Mouse (Mus musculus) erythroblast, embryonic 14.5 days (primary cell): ENCODE data around the gene Fam178b. TPM values are rescaled to one million over a fixed set of nuclear protein-coding genes. Genes with fewer than 3 reads are reported as not detected.
"Not testable (repeated sequence)": the region's sequence is repeated elsewhere in the genome, so short reads cannot be mapped to it uniquely, and the experiment has no call there.

Experiments
- H3K27me3 ChIP-seq: 2 replicates; pipeline ENCODE4 v1.6.1; 2012; ENCODE audit warnings: inconsistent platforms; ENCODE audit not compliant: control insufficient read depth
- H3K36me3 ChIP-seq: 2 replicates; pipeline ENCODE4 v1.6.1; 2012; ENCODE audit warnings: mild to moderate bottlenecking, inconsistent platforms; ENCODE audit not compliant: control insufficient read depth
- H3K4me1 ChIP-seq: 2 replicates; pipeline ENCODE4 v1.6.1; 2012; ENCODE audit warnings: inconsistent platforms; ENCODE audit not compliant: control insufficient read depth
- H3K4me3 ChIP-seq: replicated peaks from 2 replicates; pipeline ENCODE3; 2012; ENCODE audit warnings: moderate library complexity, mild to moderate bottlenecking, inconsistent platforms
- H3K9me3 ChIP-seq: 2 replicates; pipeline ENCODE4 v1.6.1; 2012; ENCODE audit warnings: low read length, inconsistent platforms, mixed read lengths; ENCODE audit not compliant: control insufficient read depth
- GATA1 ChIP-seq: IDR thresholded peaks from 2 replicates; pipeline ENCODE4 v1.6.1; 2012; ENCODE audit warnings: low read length, inconsistent platforms, mixed read lengths
- TAL1 ChIP-seq: IDR thresholded peaks from 3 replicates; pipeline ENCODE4 v1.6.1; 2012; ENCODE audit warnings: low read length, inconsistent platforms, mixed read lengths
- polyA plus RNA-seq: library from polyadenylated mRNA; stranded (reverse); fragments of >175 nt; gene quantifications from 2 replicates; pipeline ENCODE4 v1.2.3, GENCODE M21; 2012

Gene Fam178b
- polyA plus RNA-seq, 1 experiment: 0.04 TPM

DNA sequence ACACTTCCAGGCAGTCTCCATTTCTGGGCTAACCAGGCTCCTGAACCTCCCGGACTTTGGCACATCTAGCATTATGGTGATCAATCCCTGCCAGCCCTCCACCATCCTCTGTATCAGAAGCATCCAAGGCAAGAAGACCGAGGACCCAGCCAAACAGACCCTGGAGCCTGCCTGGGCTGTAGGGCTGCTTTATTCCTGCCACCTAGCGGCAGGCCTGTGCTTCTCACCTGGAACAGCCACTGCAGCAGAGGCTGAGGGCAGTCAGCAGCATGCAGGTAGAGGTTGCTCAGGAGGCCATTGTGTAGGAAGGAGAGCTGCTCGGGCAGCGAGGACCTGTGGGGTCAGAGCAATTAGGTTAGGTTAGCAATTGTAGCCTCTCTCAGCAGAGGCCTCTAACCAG is 48.0 kb downstream of the Fam178b start:
- Histone ChIP-seq H3K36me3 (no peaks in the 10 kb centered on the region), H3K4me3 (no peak overlapping the region), H3K4me1 (no peaks in the 10 kb centered on the region), H3K27me3 (no peaks in the 10 kb centered on the region), H3K9me3 (no peaks in the 10 kb centered on the region)
- no peak for TF ChIP-seq GATA1
- no peak for TF ChIP-seq TAL1

GRCm38 (mm10) chr1:36633920-36634319 is 49.1 kb downstream of the Fam178b start:
- H3K4me3 ChIP-seq: no peak overlapping the region
- no peaks in the 10 kb centered on the region for H3K9me3 ChIP-seq
- H3K36me3 ChIP-seq: no peaks in the 10 kb centered on the region
- no peaks in the 10 kb centered on the region for H3K27me3 ChIP-seq
- no peaks in the 10 kb centered on the region for H3K4me1 ChIP-seq
- TF ChIP-seq GATA1 (no peak), TAL1 (no peak)

GRCm38 (mm10) chr1:36632846-36633245 is 50.1 kb downstream of the Fam178b start:
- Histone ChIP-seq H3K4me3 (no peak overlapping the region), H3K27me3 (no peaks in the 10 kb centered on the region), H3K4me1 (no peaks in the 10 kb centered on the region), H3K36me3 (no peaks in the 10 kb centered on the region), H3K9me3 (no peaks in the 10 kb centered on the region)
- TF ChIP-seq TAL1: no peak
- no peak for TF ChIP-seq GATA1

- H3K4me3 ChIP-seq: no peak overlapping the region
- H3K4me1 ChIP-seq: no peaks in the 10 kb centered on the region
- no peaks in the 10 kb centered on the region for H3K9me3 ChIP-seq
- no peak for TF ChIP-seq TAL1
- TF ChIP-seq GATA1: no peak
- H3K27me3 ChIP-seq: no peaks in the 10 kb centered on the region
- H3K36me3 ChIP-seq: no peaks in the 10 kb centered on the region
These were observed 50.9 kb downstream of the Fam178b start for GRCm38 (mm10) chr1:36632090-36632489.

GRCm38 (mm10) chr1:36631391-36631790 is 51.6 kb downstream of the Fam178b start:
- no peak for TF ChIP-seq TAL1
- no peak for TF ChIP-seq GATA1
- Histone ChIP-seq H3K4me1 (no peaks in the 10 kb centered on the region), H3K9me3 (no peaks in the 10 kb centered on the region), H3K27me3 (no peaks in the 10 kb centered on the region), H3K36me3 (no peaks in the 10 kb centered on the region), H3K4me3 (no peak overlapping the region)

DNA sequence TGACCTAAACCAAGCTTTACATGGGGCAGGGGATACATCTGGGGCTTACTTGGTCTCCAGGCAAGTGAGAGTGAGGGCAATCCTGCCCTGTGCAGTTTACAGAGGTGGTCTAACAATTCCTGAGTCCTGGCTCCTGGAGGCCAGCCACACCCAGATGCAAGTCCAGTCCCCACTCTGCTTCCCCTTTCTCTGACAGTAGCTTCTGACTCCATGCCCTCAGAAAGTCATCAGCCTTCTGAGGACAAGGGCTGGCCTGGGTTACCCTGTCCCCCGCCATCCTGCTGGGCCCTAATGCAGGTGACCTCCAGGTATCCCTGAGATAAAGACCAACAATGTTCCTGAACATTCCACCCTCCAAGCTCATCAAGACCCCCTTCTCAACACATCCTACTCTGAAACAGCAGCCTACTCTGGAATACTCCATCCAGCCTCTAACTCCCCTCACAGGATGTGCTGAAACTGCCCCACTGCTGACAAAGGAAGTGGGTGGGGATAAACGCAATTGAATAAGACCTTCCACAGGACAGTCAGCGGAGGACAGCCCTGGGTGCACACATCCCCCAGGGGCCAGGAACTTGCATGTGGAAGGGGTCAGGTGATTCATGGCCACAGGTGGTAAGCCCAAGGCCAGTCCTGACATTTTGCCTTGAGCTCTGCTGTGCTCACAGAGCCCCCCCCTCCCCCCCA is 52.8 kb downstream of the Fam178b start:
- Histone ChIP-seq H3K9me3 (no peaks in the 10 kb centered on the region), H3K36me3 (no peaks in the 10 kb centered on the region), H3K4me3 (no peak overlapping the region), H3K27me3 (no peaks in the 10 kb centered on the region), H3K4me1 (no peaks in the 10 kb centered on the region)
- TF ChIP-seq GATA1 (no peak), TAL1 (no peak)

DNA sequence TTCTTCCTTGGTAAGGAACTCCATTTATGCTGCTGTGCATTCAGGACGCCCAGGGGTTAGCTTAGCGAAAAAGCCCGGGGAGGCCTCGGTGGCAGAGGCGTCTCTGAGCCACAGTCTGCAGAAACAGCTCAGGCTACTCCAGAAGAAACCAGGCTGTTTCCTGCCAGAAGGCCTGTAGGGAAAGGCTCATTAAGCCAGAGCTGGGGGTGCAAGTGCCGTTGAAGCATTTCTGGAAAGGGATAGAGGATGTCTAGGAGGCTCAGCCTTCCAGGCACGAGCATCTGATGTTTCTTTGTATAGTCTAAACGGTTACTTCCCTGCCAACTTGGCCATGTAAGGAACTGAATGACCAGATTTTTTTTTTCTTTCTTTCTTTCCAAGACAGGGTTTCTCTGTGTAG is 54.4 kb downstream of the Fam178b start:
- TF ChIP-seq TAL1: no peak
- no peak for TF ChIP-seq GATA1
- Histone ChIP-seq H3K4me1 (no peaks in the 10 kb centered on the region), H3K27me3 (no peaks in the 10 kb centered on the region), H3K9me3 (no peaks in the 10 kb centered on the region), H3K36me3 (no peaks in the 10 kb centered on the region), H3K4me3 (no peak overlapping the region)

DNA sequence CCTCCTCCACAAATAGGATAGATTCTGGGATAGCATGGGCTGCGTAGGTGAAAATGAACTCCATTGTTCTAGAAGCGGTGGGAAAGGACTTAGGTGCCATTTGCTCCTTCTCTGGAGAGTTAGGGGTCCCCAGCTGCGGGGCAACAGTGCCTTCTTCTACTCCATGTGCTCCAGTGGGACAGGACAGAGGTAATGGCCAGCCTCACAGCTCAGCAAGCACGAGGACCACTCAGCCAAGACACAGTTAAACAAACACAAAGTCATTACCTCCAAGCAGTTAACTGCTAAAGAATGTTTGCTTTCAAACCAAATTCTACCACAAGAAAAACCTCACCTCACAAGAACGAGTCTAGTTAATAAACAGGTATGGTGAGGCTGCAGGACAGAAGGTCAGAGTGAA is 57.5 kb downstream of the Fam178b start:
- TF ChIP-seq TAL1 (no peak), GATA1 (no peak)
- Histone ChIP-seq H3K36me3 (no peaks in the 10 kb centered on the region), H3K4me1 (no peaks in the 10 kb centered on the region), H3K27me3 (no peaks in the 10 kb centered on the region), H3K4me3 (no peak overlapping the region), H3K9me3 (no peaks in the 10 kb centered on the region)

DNA sequence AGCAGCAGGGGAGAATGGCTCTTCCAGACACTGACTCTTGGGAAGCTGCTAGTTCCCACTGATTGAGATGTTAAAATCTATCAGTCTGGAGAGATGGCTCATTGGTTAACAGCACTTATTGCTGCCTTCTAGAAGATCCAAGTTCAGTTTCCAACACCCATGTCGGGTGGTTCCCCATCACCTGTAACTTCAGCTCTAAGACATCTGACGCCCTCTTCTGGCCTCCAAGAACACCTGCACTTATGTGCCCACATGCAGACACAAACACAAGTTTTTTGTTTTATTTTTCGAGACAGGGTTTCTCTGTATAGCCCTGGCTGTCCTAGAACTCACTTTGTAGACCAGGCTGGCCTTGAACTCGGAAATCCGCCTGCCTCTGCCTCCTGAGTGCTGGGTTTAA is 67.0 kb downstream of the Fam178b start:
- H3K36me3 ChIP-seq, H3K4me1 ChIP-seq, H3K4me3 ChIP-seq, H3K27me3 ChIP-seq, H3K9me3 ChIP-seq: not testable (repeated sequence)

- Histone ChIP-seq H3K9me3 (no peaks in the 10 kb centered on the region), H3K36me3 (no peaks in the 10 kb centered on the region), H3K27me3 (peaks cover 5% of the 10 kb centered on the region; the same call in 1 of the 2 replicates), H3K4me1 (no peaks in the 10 kb centered on the region), H3K4me3 (no peak overlapping the region)
- TF ChIP-seq GATA1 (no peak), TAL1 (no peak)
These were observed 67.8 kb downstream of the Fam178b start for GRCm38 (mm10) chr1:36615188-36615587.
